Mouse (Mus musculus) small intestine, adult 2 months (tissue): ENCODE results near the gene Rdh1.

ENCODE experiments used
- CTCF ChIP-seq: fragments of 200-500 bp; IDR thresholded peaks from 2 replicates; pipeline ENCODE4 v1.5.1; 2012; ENCODE audit warnings: low read depth, mild to moderate bottlenecking, control low read depth, inconsistent platforms, low read length, moderate library complexity, mixed read lengths; ENCODE audit not compliant: insufficient replicate concordance, insufficient read length; ENCODE audit errors: extremely low read depth
- POLR2A ChIP-seq: fragments of 200-500 bp; IDR thresholded peaks from 2 replicates; pipeline ENCODE4 v1.6.1; 2012; ENCODE audit warnings: low read depth, mild to moderate bottlenecking, control low read depth, inconsistent platforms, low read length, moderate library complexity

DNA sequence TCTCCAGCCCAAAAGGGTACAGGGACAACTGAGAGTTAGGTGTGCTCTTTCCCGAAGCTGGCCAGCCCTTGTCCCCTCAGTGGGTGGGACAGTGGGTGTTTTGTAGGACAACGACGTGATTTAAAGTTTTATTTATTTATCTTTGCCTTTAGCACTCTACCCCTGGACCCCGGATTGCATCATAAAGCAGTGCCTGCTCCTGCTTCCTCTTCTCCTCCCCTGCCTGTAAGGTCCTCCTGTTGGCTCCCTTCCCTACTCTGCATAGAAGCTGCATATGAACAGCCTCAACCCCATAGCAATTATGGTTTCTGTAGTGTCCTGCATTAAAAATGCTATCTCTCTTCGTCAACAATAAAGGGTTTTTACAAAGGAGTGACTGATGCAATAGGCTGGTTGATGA is 28.1 kb upstream of the Rdh1 start:
- TF ChIP-seq POLR2A, result no peak
- no peak for TF ChIP-seq CTCF
